Mouse (Mus musculus) common myeloid progenitor, adult 5-6 weeks (primary cell): ENCODE data around the gene H2-T23. TPM values are rescaled to one million over a fixed set of nuclear protein-coding genes. Genes with fewer than 3 reads are reported as not detected.

ENCODE experiments used
- ATAC-seq: replicated peaks from 2 replicates; pipeline ENCODE4 v1.8.0; 2016; ENCODE audit warnings: low read depth, mild to moderate bottlenecking, moderate TSS enrichment, inconsistent platforms; ENCODE audit not compliant: poor library complexity, severe bottlenecking
- total RNA-seq: library from RNA; stranded (forward); fragments of 200-1000, 187-1606 nt; gene quantifications from 2 replicates; pipeline ENCODE4 v1.2.3, GENCODE M21; 2017

Gene H2-T23
- total RNA-seq, 1 experiment from 2014 or later: 151 TPM

- ATAC-seq: peak; percentile 53
Measured at GRCm38 (mm10) chr17:35996949-35997348, 35.7 kb downstream of the H2-T23 start.

- no peak for ATAC-seq
Measured at GRCm38 (mm10) chr17:35994879-35995240, 37.8 kb downstream of the H2-T23 start.

GRCm38 (mm10) chr17:35994175-35994878, 38.3 kb downstream of the H2-T23 start:
- ATAC-seq: peak; percentile 45

GRCm38 (mm10) chr17:35993675-35994074, 39.0 kb downstream of the H2-T23 start:
- ATAC-seq: peak; percentile 49

GRCm38 (mm10) chr17:35991781-35992180, 40.9 kb downstream of the H2-T23 start:
- no peak for ATAC-seq

GRCm38 (mm10) chr17:35981776-35982175, 50.9 kb downstream of the H2-T23 start:
- ATAC-seq: no peak

- ATAC-seq: no peak
Measured at GRCm38 (mm10) chr17:35980363-35980754, 52.3 kb downstream of the H2-T23 start.

Other genes with a start within 250 kb of the H2-T23 start
- gene Ier3, start 211.2 kb downstream of the H2-T23 start, total RNA-seq: 66.9 and 67.4 TPM in 2 replicates
- 62.8 and 68.5 TPM in 2 replicates for gene Flot1, start 209.6 kb downstream of the H2-T23 start, total RNA-seq
- gene Tubb5, start 194.5 kb downstream of the H2-T23 start, total RNA-seq: 922 and 1,068 TPM in 2 replicates
- 27.0 and 39.0 TPM in 2 replicates for gene Mdc1, start 191.3 kb downstream of the H2-T23 start, total RNA-seq
- gene Nrm, start 171.5 kb downstream of the H2-T23 start, total RNA-seq: 55.1 and 58.3 TPM in 2 replicates
- 11.3 and 24.0 TPM in 2 replicates for gene Ppp1r18, start 167.3 kb downstream of the H2-T23 start, total RNA-seq
- 42.3 and 52.4 TPM in 2 replicates for gene Dhx16, start 153.0 kb downstream of the H2-T23 start, total RNA-seq
- gene 2310061I04Rik, start 135.4 kb downstream of the H2-T23 start, total RNA-seq: 6.3 and 10.9 TPM in 2 replicates
- 10.8 and 13.6 TPM in 2 replicates for gene Atat1, start 122.8 kb downstream of the H2-T23 start, total RNA-seq
- 52.4 and 66.3 TPM in 2 replicates for gene Mrps18b, start 116.5 kb downstream of the H2-T23 start, total RNA-seq
- gene Ppp1r10, start 116.4 kb downstream of the H2-T23 start, total RNA-seq: 101 and 107 TPM in 2 replicates
- 236 and 291 TPM in 2 replicates for gene Abcf1, start 63.1 kb downstream of the H2-T23 start, total RNA-seq
- gene Gnl1, start 53.0 kb downstream of the H2-T23 start, total RNA-seq: 23.0 and 23.1 TPM in 2 replicates
- gene Prr3, start 52.6 kb downstream of the H2-T23 start, total RNA-seq: 8.3 and 9.7 TPM in 2 replicates
- gene H2-T24, start 12.3 kb downstream of the H2-T23 start, total RNA-seq: 15.3 and 16.4 TPM in 2 replicates
- gene H2-T22, start 9.9 kb upstream of the H2-T23 start, total RNA-seq: 42.8 and 48.6 TPM in 2 replicates
- not detected in 2 replicates for gene Gm6034, start 10.1 kb upstream of the H2-T23 start, total RNA-seq
- 0.05 TPM in 1 of 2 replicates, not detected in the other for gene Gm11127, start 25.5 kb upstream of the H2-T23 start, total RNA-seq
- 0.96 TPM in 1 of 2 replicates, not detected in the other for gene Gm19684, start 88.8 kb upstream of the H2-T23 start, total RNA-seq
- gene Gm7030, start 96.6 kb upstream of the H2-T23 start, total RNA-seq: not detected in 2 replicates
- not detected in 2 replicates for gene Gm8909, start 135.7 kb upstream of the H2-T23 start, total RNA-seq
- gene H2-T3, start 157.4 kb upstream of the H2-T23 start, total RNA-seq: not detected in 2 replicates
- gene Rpp21, start 225.2 kb upstream of the H2-T23 start, total RNA-seq: 19.6 and 21.1 TPM in 2 replicates
- gene Trim39, start 239.4 kb upstream of the H2-T23 start, total RNA-seq: 12.8 and 18.4 TPM in 2 replicates